Mouse (Mus musculus): ENCODE results near the gene Muc4. TPM values are rescaled to one million over a fixed set of nuclear protein-coding genes. Genes with fewer than 3 reads are reported as not detected.
A peak's percentile ranks its signal among the peaks of the same experiment; 100 is the strongest.

Gene Muc4
- polyA plus RNA-seq, 1 experiment from 2014 or later: not detected

DNA sequence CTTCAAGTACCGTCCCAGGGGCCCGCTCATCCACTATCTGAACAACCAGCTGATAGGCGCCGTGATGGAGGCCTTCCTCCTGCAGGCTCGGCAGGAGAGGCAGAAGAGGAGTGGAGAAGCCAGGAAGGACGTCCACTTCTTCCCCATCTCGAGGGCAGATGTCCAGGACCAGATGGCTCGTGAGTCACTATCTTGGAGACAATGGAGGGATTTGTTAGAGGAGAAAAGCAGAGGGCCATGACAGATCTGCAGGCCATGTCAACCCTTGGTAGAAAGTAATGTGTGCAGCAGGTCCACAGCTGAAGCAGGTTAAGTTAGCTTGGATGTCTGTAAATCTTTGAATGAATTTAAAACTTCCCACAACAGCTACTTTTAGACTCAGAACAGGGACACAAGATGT, 43.3 kb downstream of the Muc4 start:
- no peaks in the 10 kb centered on the region for H3K36me3 ChIP-seq
- H3K4me1 ChIP-seq: no peaks in the 10 kb centered on the region
- H3K9me3 ChIP-seq: no peaks in the 10 kb centered on the region
- no peak for ATAC-seq (ENCODE audit: low FRiP score, low read depth)
- H3K27ac ChIP-seq: no peak overlapping the region
- H3K4me2 ChIP-seq (replicated peaks): no peak overlapping the region
- H3K9ac ChIP-seq: no peak overlapping the region
- peaks cover 3% of the 10 kb centered on the region; the same call in 1 of the 2 replicates for H3K27me3 ChIP-seq
- WGBS: 71% methylated on average over 8 of the region's 8 CpGs
- no peak overlapping the region for H3K4me3 ChIP-seq

DNA sequence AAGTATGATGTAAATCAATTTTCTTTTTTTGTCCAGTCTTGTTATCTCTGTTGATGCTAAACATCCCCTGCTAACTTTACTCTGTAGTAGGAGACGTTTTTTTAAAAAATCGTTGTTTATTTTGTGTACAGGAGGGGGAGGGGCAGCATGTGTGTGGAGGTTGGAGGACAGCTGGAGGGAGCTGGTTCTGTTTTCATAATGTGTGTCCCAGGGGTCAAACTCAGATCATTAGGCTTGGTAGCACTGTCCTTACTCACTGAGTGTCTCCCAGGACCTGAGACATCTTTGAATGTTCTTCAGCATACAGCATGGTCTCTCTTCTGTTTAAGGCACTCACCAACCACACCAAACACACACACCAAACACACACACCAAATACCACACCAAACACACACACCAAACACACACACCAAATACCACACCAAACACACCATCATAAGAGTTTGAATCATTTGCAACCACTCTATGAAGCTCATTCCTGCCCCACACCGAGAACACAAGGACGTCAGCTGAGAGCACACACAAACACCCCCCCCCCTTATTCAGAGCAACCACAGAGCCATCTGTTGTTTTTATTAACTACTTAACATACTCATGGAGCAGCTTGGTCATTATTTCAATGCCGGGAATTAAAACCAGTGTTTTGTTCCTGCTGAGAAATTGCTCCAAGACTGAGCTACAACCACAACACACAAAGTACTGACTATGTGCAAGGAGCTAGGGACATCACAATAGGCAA, 47.8 kb downstream of the Muc4 start:
- Histone ChIP-seq H3K9me3 (peaks cover 3% of the 10 kb centered on the region; the same call in 1 of the 2 replicates), H3K9ac (no peak overlapping the region), H3K4me3 (no peak overlapping the region), H3K4me2 (replicated peaks) (no peak overlapping the region), H3K27ac (no peak overlapping the region), H3K4me1 (no peaks in the 10 kb centered on the region), H3K36me3 (no peaks in the 10 kb centered on the region), H3K27me3 (no peaks in the 10 kb centered on the region)
- 39% methylated on average over 5 of the region's 5 CpGs for WGBS
- ATAC-seq (ENCODE audit: low FRiP score, low read depth): no peak

DNA sequence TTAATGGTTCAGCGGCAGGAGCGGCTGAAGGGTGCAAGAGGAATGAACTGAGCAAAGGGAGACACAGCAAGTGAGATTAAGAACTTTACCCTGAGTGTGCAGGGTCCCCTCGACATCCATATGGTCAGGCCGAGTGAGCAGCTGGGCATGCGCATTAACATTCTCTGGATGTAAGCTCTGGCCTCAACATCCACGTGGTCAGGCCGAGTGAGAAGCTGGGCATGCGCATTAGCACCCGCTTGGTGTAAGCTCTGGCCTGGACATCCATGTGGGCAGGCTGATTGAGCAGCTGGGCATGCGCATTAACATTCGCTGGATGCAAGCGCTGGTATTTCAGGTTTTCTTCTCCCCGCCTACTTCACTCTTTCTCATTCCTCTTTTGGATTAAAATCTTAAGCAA, 49.2 kb downstream of the Muc4 start:
- no peak overlapping the region for H3K4me3 ChIP-seq
- no peaks in the 10 kb centered on the region for H3K27me3 ChIP-seq
- H3K36me3 ChIP-seq: no peaks in the 10 kb centered on the region
- no peak overlapping the region for H3K4me2 ChIP-seq (replicated peaks)
- no peak for ATAC-seq (ENCODE audit: low FRiP score, low read depth)
- H3K27ac ChIP-seq: no peak overlapping the region
- WGBS: 78% methylated on average over 13 of the region's 13 CpGs
- no peaks in the 10 kb centered on the region for H3K4me1 ChIP-seq
- no peak overlapping the region for H3K9ac ChIP-seq
- peaks cover 8% of the 10 kb centered on the region for H3K9me3 ChIP-seq

DNA sequence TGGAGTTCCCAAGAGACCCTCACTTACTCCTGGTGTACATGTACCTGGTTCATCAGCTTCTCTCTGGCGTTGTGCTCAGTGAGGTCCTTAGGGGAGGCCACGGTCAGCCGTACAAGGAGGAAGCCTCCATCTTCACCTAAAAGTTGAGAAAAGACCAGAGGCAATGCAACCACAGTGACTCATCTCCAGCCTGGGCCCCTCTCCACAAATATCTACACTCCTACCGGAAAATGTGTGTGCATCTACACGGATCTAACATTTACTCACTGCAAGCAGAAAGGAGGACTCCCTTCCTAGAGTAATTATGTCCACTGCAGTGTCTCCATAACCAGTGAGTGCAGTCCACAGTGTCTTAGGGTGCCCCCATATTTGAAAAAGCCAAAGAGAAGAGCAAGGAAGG, 54.4 kb downstream of the Muc4 start:
- Histone ChIP-seq H3K27ac (no peak overlapping the region), H3K9me3 (peaks cover 8% of the 10 kb centered on the region), H3K9ac (no peak overlapping the region), H3K4me2 (replicated peaks) (no peak overlapping the region), H3K27me3 (no peaks in the 10 kb centered on the region), H3K4me1 (no peaks in the 10 kb centered on the region), H3K4me3 (no peak overlapping the region), H3K36me3 (no peaks in the 10 kb centered on the region)
- WGBS: 90% methylated on average over 5 of the region's 5 CpGs
- ATAC-seq (ENCODE audit: low FRiP score, low read depth): no peak

DNA sequence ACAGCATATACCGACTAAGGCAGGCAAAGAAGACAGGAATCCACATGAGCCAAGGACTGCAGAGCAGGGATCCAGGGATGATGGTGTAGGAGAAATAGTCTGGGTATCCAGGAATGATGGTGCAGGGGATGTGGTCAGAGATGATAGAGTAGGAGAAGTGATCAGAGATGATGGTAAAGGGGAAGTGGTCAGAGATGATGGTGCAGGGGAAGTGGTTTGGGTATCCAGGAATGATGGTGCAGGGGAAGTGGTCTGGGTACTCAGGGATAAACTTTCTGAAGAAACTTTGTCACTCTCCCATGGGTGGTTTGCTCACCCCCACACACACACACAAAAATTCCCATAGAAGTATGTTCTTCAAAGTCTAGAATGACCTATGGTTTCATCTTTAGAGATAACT, 59.5 kb downstream of the Muc4 start:
- 90% methylated on average over 1 of the region's 1 CpGs for WGBS

DNA sequence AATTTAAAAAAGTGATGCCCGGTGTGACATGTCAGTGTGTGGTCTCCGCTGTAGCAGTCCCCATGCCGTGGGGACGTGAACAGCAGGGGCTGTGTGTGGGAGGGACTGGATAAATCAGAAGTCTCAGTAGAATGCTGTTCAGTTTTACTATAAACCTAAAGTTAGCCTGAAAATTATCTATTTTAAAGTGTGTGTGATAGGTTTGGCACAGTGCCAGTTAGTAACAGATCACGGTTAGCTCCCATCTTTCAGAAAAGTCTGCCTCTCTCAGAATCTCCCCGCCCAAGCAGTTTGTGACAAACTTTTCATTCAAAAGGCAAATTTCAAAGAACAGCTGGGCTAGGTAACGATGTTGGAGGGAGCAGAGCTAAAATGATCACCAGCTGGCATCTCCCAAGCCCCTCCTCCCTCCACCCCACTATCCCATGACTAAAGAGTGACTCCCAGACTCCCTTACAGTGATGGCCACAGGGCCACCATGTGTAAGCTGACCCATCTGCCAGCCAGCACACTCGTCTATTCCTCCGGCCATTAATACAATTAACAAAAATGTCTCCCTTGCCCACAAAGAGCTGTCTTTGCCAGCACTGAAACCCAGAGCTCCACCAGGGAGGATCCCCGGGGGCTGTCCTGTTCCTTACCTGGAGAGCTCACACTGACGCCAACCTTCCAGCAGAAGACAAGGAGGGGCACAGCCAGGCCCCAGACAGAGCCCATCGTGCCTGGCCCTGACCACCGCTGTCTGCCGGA, 61.2 kb downstream of the Muc4 start:
- H3K36me3 ChIP-seq: no peaks in the 10 kb centered on the region
- no peaks in the 10 kb centered on the region for H3K4me1 ChIP-seq
- H3K4me2 ChIP-seq (replicated peaks): no peak overlapping the region
- no peak overlapping the region for H3K27ac ChIP-seq
- H3K9ac ChIP-seq: no peak overlapping the region
- 68% methylated on average over 14 of the region's 14 CpGs for WGBS
- H3K4me3 ChIP-seq: no peak overlapping the region
- peaks cover 7% of the 10 kb centered on the region; the same call in 1 of the 2 replicates for H3K9me3 ChIP-seq
- no peak for ATAC-seq (ENCODE audit: low FRiP score, low read depth)
- H3K27me3 ChIP-seq: no peaks in the 10 kb centered on the region

More for the DNA sequence above, 59.5 kb downstream of the Muc4 start:
- no peak overlapping the region for H3K27ac ChIP-seq
- H3K9ac ChIP-seq: no peak overlapping the region
- no peaks in the 10 kb centered on the region for H3K4me1 ChIP-seq
- H3K36me3 ChIP-seq: no peaks in the 10 kb centered on the region
- H3K27me3 ChIP-seq: no peaks in the 10 kb centered on the region
- no peak for ATAC-seq (ENCODE audit: low FRiP score, low read depth)
- no peak overlapping the region for H3K4me3 ChIP-seq
- peaks cover 7% of the 10 kb centered on the region; the same call in 1 of the 2 replicates for H3K9me3 ChIP-seq
- H3K4me2 ChIP-seq (replicated peaks): no peak overlapping the region

DNA sequence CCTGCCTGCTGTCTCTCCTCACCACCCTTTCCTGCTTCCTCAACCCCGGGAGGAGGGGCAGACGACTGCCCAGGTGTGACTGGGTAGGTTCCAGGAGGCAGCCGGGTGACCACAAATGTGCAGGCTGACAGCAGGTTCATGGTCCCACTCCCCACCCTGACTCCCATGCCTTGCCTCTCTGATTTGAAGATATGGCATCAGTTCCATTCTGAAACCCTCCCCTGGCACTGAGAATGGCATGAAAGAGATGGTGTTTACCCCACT, 61.7 kb downstream of the Muc4 start, which contains the start of gene Muc20:
Gene Muc20 (minus strand): TSS at position 10 of the 264 bp plus-strand sequence.
- no peak within 1 kb of the TSS for H3K4me2 ChIP-seq (replicated peaks)
- ATAC-seq (ENCODE audit: low FRiP score, low read depth): no peak
- H3K9me3 ChIP-seq: peaks cover 7% of the 10 kb centered on the region; the same call in 1 of the 2 replicates
- no peak within 1 kb of the TSS for H3K9ac ChIP-seq
- no peak within 1 kb of the TSS for H3K4me3 ChIP-seq
- 81% methylated on average over 3 of the region's 3 CpGs for WGBS
- H3K4me1 ChIP-seq: peaks cover 2% of the 10 kb centered on the region; the same call in 1 of the 2 replicates
- no peaks in the 10 kb centered on the region for H3K36me3 ChIP-seq
- H3K27ac ChIP-seq: no peak within 1 kb of the TSS
- H3K27me3 ChIP-seq: no peaks in the 10 kb centered on the region

DNA sequence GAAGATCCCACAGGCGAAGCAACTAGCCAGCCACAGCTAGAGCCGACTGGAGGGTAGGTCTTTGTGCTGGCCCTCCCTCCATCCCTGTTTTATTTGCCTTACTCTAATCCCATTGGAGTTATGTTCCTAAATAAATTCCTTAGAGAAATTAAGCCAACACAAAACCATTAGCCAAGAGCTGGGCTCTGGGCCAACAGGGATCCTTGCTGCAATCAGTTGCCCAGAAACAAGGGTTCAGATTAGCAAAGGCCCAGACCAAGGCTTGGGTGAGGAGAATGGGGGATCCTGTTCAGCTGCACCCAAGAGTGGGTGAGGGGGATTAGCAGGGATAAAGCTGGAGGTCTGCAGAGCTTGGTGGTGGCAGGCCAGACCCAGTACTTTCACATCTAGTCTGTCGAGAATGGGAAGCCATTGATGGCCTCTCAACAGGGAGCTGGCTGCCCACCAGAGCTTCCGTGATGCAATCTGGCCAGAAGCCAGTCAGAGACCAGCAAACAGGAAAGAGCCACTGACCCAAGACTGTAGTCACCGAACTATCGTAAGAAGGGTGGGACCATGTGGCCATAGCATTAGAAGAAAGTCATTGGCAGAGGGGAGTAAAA, 67.7 kb downstream of the Muc4 start:
- ATAC-seq (ENCODE audit: low FRiP score, low read depth): peak; percentile 41; the same call in 1 of the 2 replicates
- peaks cover 7% of the 10 kb centered on the region; the same call in 1 of the 2 replicates for H3K9me3 ChIP-seq
- H3K27ac ChIP-seq: peak overlapping the region; percentile 61; the same call in 1 of the 2 replicates
- H3K4me2 ChIP-seq (replicated peaks): no peak overlapping the region
- H3K4me1 ChIP-seq: peaks cover 36% of the 10 kb centered on the region
- no peak overlapping the region for H3K9ac ChIP-seq
- 36% methylated on average over 6 of the region's 6 CpGs for WGBS
- no peak overlapping the region for H3K4me3 ChIP-seq
- H3K27me3 ChIP-seq: no peaks in the 10 kb centered on the region
- H3K36me3 ChIP-seq: no peaks in the 10 kb centered on the region

DNA sequence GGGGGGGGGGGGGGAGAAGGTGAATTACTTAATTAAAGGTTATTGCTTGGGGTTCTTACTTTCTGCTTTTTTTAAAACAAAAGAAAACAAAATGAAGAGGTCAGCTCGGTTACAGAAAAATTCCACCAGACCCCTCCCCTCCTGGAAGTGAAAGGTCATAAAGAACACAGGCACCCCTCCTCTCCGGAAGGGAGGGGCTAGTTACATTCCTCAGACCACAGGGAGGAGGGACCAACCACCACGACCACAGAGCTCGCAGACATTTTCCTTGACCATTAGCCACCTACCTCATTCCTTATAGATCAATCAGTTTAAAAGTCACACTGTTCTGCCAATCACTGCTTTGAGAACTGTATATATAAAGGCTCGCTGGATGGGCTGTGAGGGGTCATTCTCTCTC, 68.2 kb downstream of the Muc4 start:
- peaks cover 7% of the 10 kb centered on the region; the same call in 1 of the 2 replicates for H3K9me3 ChIP-seq
- H3K4me1 ChIP-seq: peaks cover 36% of the 10 kb centered on the region
- H3K9ac ChIP-seq: no peak overlapping the region
- H3K4me2 ChIP-seq (replicated peaks): no peak overlapping the region
- H3K27me3 ChIP-seq: no peaks in the 10 kb centered on the region
- WGBS: 34% methylated on average over 5 of the region's 5 CpGs
- no peak for ATAC-seq (ENCODE audit: low FRiP score, low read depth)
- H3K4me3 ChIP-seq: no peak overlapping the region
- H3K27ac ChIP-seq: no peak overlapping the region
- H3K36me3 ChIP-seq: no peaks in the 10 kb centered on the region

DNA sequence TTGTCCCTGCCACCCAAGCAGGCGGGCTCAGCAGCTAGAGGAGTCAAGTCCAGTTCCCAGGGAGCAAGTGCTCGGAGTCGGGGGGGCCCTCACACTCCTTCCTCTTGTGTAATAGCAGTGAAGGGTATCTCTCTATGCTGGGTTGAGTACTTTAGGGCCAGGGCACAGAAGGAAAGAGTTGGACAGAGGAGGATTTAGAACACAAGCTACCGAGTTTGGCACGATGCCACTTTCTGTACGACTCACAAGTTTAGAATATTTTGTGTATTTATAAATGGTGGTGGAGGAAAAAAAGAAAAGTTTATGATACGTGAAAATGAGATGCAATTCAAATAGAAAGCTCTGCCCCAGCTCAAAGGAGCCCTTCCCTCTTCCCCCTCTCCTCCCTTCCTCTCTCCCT, 69.5 kb downstream of the Muc4 start:
- H3K27ac ChIP-seq: no peak overlapping the region
- no peak for ATAC-seq (ENCODE audit: low FRiP score, low read depth)
- no peak overlapping the region for H3K9ac ChIP-seq
- no peaks in the 10 kb centered on the region for H3K9me3 ChIP-seq
- no peaks in the 10 kb centered on the region for H3K27me3 ChIP-seq
- no peak overlapping the region for H3K4me2 ChIP-seq (replicated peaks)
- no peak overlapping the region for H3K4me3 ChIP-seq
- peaks cover 36% of the 10 kb centered on the region for H3K4me1 ChIP-seq
- WGBS: 77% methylated on average over 7 of the region's 7 CpGs
- H3K36me3 ChIP-seq: no peaks in the 10 kb centered on the region

DNA sequence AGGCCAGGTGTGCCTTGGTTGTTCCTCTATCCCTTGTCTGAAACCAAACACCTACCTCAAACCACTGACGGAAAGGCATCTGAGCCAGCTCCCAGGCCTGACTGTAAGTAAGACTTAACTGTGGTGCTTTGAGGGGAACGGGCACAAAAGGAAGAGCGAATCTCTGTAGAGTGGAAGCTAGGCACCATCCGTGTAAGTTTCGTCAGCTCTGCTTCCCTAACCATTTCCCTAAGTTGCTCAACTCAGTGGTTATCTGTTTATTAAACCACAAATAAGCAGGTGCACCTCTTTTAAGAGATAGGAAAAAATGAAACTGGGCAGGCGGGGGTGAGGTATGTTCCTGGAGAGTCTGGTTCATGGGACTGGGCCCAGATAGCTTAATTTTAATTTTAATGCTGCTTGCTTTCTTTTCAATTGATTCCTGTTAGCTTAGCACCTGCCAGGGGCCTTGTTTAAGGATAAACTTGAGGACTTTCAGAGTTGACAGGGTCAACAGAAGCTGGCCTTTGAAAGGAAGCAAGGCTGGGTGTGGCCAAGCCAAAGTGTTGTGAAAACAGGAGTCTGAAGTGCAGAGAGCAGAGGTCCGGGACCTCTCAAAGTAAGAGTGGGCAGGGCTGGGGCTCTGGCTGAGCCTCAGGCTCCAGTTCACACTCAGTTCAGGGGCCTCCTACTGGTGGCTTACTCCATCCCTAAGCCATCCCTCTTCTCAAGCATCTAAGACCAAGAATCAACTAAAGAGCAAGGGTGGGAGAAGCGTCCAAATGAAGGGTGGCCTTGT, 71.9 kb downstream of the Muc4 start:
- H3K27ac ChIP-seq: no peak overlapping the region
- no peaks in the 10 kb centered on the region for H3K9me3 ChIP-seq
- H3K9ac ChIP-seq: no peak overlapping the region
- no peaks in the 10 kb centered on the region for H3K36me3 ChIP-seq
- WGBS: 57% methylated on average over 8 of the region's 8 CpGs
- no peak overlapping the region for H3K4me3 ChIP-seq
- H3K27me3 ChIP-seq: 0 out of 2 replicates have a peak, but pooled peaks cover 3% of the 10 kb centered on the region
- no peak overlapping the region for H3K4me2 ChIP-seq (replicated peaks)
- peaks cover 32% of the 10 kb centered on the region for H3K4me1 ChIP-seq
- no peak for ATAC-seq (ENCODE audit: low FRiP score, low read depth)

DNA sequence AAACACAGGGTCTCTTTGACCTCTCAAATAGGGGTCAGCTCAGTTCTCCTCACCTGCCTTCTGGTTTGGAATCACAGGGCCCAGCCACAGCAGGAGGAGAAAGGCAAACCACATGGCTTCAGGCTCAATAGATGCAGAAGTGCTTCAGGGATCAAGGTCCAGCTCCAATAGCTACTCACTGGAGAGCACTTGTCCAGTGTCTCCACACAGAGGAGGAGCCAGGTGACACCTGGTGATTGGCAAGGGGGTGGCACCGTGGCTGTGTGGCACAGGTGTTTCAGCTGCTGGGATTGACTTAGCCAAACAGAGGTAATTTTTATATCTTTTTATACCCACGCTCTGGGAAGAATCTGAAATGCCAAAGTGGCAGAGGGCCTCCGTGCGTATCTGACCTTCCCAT, 74.6 kb downstream of the Muc4 start, which contains the start of gene Smbd1:
Gene Smbd1 (minus strand): TSS at position 157 of the 400 bp plus-strand sequence.
- Histone ChIP-seq H3K27me3 (0 out of 2 replicates have a peak, but pooled peaks cover 3% of the 10 kb centered on the region), H3K4me2 (replicated peaks) (no peak within 1 kb of the TSS), H3K36me3 (no peaks in the 10 kb centered on the region), H3K4me1 (peaks cover 26% of the 10 kb centered on the region), H3K9ac (no peak within 1 kb of the TSS), H3K9me3 (no peaks in the 10 kb centered on the region), H3K4me3 (no peak within 1 kb of the TSS), H3K27ac (no peak within 1 kb of the TSS)
- ATAC-seq (ENCODE audit: low FRiP score, low read depth): no peak
- 87% methylated on average over 4 of the region's 4 CpGs for WGBS
